Mouse (Mus musculus): ENCODE measurements around the gene Rps13. TPM values are rescaled to one million over a fixed set of nuclear protein-coding genes. Genes with fewer than 3 reads are reported as not detected.
"Not testable (repeated sequence)": the region's sequence is repeated elsewhere in the genome, so short reads cannot be mapped to it uniquely, and the experiment has no call there.

The Rps13 gene
- polyA plus RNA-seq (2015; fragmentation: Nextera tagmentation; extraction: Ambion mirVana): 728 and 831 TPM in 2 replicates

DNA sequence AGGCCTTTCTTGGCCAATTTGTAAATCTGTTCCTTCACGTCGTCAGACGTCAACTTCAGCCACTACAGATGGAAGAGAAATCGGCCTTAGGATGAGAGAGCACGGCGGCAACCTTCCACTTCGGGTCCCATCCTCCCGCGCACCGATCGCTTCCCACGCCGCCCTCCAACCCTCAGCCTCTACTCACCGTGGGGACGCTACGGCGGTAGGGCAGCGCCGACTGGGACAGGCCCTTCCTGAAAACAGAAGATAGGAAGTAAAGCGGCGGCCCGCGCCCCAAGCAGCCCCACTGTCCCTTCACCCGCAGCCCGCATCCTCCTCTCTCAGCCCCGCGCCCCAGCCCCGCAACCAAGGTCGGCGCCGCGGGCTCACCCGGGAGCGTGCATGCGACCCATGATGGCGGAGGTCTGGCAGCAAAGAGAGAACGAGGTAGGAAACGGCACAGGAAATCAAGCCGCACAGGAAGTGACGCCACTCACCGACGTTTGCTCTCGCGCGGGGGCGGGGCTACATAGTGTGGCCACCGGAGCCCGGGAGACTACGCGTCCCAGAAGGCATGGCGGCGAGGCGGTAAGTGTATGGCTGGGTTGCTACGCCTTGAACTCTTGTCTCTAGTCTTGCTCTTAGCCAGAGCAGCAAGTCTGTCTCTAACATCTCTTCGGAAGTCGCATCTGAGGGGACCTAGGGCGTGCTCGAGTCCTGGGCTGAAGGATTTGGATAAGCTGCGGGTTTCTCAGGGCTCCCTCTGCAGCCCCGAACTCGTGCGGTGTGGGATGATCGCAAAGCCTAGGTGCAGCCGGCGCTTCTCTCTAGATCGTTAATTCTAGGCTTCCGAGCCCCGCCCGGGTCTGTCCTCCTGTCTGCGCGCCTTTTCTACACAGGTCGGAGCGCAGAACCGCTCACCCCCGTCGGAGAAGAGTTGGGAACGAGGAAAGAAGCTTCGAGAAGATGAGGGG, at the start of gene Rps13:
Rps13 (minus strand) TSS at position 483 of the 956 bp plus-strand sequence.
- peak within 1 kb of the TSS; percentile 99 for H3K9ac ChIP-seq
- peak within 1 kb of the TSS; percentile 74 for H3K4me3 ChIP-seq (replicated peaks)
- H3K9me3 ChIP-seq: no peaks in the 10 kb centered on the region
- peak within 1 kb of the TSS; percentile 77 for H3K27ac ChIP-seq
- WGBS: under 1% methylated on average over 78 of the region's 78 CpGs
- peaks cover 6% of the 10 kb centered on the region; the same call in 1 of the 2 replicates for H3K4me1 ChIP-seq
- peak within 1 kb of the TSS; percentile 63 for H3K4me2 ChIP-seq
- peak; percentile 99 for ATAC-seq (ENCODE audit: insufficient read depth, low FRiP score, low read depth)
- peaks cover 19% of the 10 kb centered on the region for H3K36me3 ChIP-seq
- no peaks in the 10 kb centered on the region for H3K27me3 ChIP-seq (replicated peaks)

GRCm38 (mm10) chr7:116379181-116379580, 45.2 kb upstream of the Rps13 start:
- not testable (repeated sequence) for H3K27ac ChIP-seq; H3K4me1 ChIP-seq; H3K27me3 ChIP-seq (replicated peaks); H3K9ac ChIP-seq; H3K9me3 ChIP-seq; H3K4me2 ChIP-seq; ATAC-seq (ENCODE audit: insufficient read depth, low FRiP score, low read depth); H3K4me3 ChIP-seq (replicated peaks)
- peaks cover 13% of the 10 kb centered on the region; the same call in 1 of the 2 replicates for H3K36me3 ChIP-seq
- WGBS: 88% methylated on average over 6 of the region's 6 CpGs

- no peak for ATAC-seq (ENCODE audit: insufficient read depth, low FRiP score, low read depth)
- Histone ChIP-seq H3K4me2 (no peak overlapping the region), H3K27me3 (replicated peaks) (no peaks in the 10 kb centered on the region), H3K4me1 (no peaks in the 10 kb centered on the region), H3K9me3 (no peaks in the 10 kb centered on the region), H3K36me3 (peaks cover 13% of the 10 kb centered on the region; the same call in 1 of the 2 replicates), H3K4me3 (replicated peaks) (no peak overlapping the region), H3K9ac (no peak overlapping the region), H3K27ac (no peak overlapping the region)
- 94% methylated on average over 1 of the region's 1 CpGs for whole genome bisulfite sequencing
Observed at GRCm38 (mm10) chr7:116374284-116374683, 40.3 kb upstream of the Rps13 start.

- Histone ChIP-seq H3K4me2 (no peak overlapping the region), H3K9me3 (no peaks in the 10 kb centered on the region), H3K27me3 (replicated peaks) (no peaks in the 10 kb centered on the region), H3K4me1 (peaks cover 6% of the 10 kb centered on the region; the same call in 1 of the 2 replicates), H3K27ac (no peak overlapping the region), H3K9ac (no peak overlapping the region), H3K4me3 (replicated peaks) (no peak overlapping the region), H3K36me3 (peaks cover 6% of the 10 kb centered on the region; the same call in 1 of the 2 replicates)
- 14% methylated on average over 1 of the region's 1 CpGs for WGBS
- ATAC-seq (ENCODE audit: insufficient read depth, low FRiP score, low read depth): no peak
Observed at GRCm38 (mm10) chr7:116336226-116336625, 2.2 kb upstream of the Rps13 start.

DNA sequence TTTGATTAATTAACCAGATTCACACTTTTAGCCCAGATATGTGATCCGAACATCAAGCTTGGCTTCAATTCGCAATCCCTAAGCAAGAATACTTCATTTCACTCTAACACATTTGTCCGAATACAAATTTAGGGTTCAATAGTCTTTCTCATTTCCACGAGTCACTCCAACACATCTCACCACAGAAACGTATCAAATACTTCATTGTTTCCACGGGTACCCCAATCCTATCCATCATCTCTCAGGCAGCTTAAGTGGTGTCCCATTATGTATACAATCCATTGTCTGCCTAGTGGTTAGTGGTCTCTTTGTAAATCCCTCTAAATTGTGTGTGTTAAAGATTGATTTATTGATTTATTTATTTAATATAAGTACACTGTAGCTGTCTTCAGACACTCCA, 1.1 kb upstream of the Rps13 start:
- WGBS: 55% methylated on average over 6 of the region's 6 CpGs
- Histone ChIP-seq H3K4me1 (peaks cover 6% of the 10 kb centered on the region; the same call in 1 of the 2 replicates), H3K9ac (no peak overlapping the region), H3K36me3 (peaks cover 15% of the 10 kb centered on the region; the same call in 1 of the 2 replicates), H3K4me3 (replicated peaks) (peak overlapping the region; percentile 74; the same call in 1 of the 2 replicates), H3K9me3 (no peaks in the 10 kb centered on the region), H3K27ac (no peak overlapping the region), H3K4me2 (peak overlapping the region; percentile 63), H3K27me3 (replicated peaks) (no peaks in the 10 kb centered on the region)
- ATAC-seq (ENCODE audit: insufficient read depth, low FRiP score, low read depth): no peak

DNA sequence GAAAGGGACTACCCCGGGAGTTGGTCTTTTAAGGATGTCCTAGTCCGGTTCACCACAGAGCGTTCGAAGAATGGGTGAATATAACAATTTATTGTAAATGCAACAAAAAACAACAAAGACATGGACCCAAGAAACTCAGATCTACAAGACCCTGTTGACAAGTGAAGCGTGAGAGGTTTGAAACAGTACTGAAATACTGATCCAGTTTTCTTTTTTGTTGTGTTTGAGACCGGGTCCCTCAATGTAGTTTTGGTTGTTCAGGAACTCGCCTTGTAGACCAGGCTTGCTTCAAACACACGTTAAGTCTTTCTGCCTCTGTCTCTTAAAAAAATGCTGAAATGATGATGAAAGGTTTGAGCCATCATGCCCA, 659 bp upstream of the Rps13 start:
- Histone ChIP-seq H3K27ac (peak overlapping the region; percentile 74; the same call in 1 of the 2 replicates), H3K9ac (peak overlapping the region; percentile 63), H3K4me1 (peaks cover 6% of the 10 kb centered on the region; the same call in 1 of the 2 replicates), H3K4me3 (replicated peaks) (peak overlapping the region; percentile 74), H3K4me2 (peak overlapping the region; percentile 63), H3K27me3 (replicated peaks) (no peaks in the 10 kb centered on the region), H3K36me3 (peaks cover 18% of the 10 kb centered on the region), H3K9me3 (no peaks in the 10 kb centered on the region)
- 14% methylated on average over 8 of the region's 8 CpGs for WGBS
- ATAC-seq (ENCODE audit: insufficient read depth, low FRiP score, low read depth): no peak

DNA sequence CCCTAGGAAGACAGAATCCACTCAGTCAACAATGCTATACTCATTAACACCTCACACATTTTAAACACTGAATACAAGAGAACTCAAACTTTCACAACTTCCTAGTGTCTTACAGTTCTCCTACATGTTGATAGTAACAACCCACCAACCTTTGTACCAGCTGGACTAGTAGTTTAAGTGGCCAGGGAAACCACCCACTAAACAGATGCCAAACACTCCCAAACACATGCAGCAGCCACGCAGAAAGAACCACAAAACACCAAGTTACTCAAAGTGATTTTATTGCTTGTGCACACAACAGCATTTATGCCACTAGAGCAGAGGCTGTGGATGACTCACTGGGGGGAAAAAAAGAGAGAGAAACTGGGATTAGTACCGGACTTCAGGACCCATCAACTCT, 2.7 kb downstream of the Rps13 start:
- Histone ChIP-seq H3K4me2 (no peak overlapping the region), H3K4me3 (replicated peaks) (no peak overlapping the region), H3K27ac (no peak overlapping the region), H3K9me3 (no peaks in the 10 kb centered on the region), H3K4me1 (peaks cover 6% of the 10 kb centered on the region; the same call in 1 of the 2 replicates), H3K9ac (no peak overlapping the region), H3K27me3 (replicated peaks) (no peaks in the 10 kb centered on the region), H3K36me3 (peaks cover 19% of the 10 kb centered on the region)
- 88% methylated on average over 2 of the region's 2 CpGs for WGBS
- ATAC-seq (ENCODE audit: insufficient read depth, low FRiP score, low read depth): no peak

DNA sequence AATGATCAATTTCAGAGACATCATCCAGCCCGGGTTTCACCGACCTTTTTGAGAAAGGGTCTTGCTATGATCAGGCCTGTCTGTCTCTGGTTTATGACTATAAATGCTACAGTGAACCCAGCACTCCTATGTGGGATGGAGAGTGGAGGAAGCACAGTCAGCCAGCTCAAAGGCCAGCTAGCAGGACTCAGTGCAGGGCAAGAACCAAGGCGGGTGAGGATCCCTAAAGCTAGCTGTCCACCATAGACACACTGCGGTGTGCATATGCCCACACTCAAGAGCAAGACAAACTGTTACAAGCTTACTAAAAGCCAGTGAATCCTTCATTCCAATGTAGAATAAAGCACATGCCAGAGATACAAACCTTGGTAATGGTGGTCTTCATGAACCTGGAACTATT, 4.1 kb downstream of the Rps13 start:
- no peak for ATAC-seq (ENCODE audit: insufficient read depth, low FRiP score, low read depth)
- H3K4me1 ChIP-seq: peaks cover 6% of the 10 kb centered on the region; the same call in 1 of the 2 replicates
- H3K9me3 ChIP-seq: no peaks in the 10 kb centered on the region
- H3K9ac ChIP-seq: no peak overlapping the region
- no peaks in the 10 kb centered on the region for H3K27me3 ChIP-seq (replicated peaks)
- no peak overlapping the region for H3K4me3 ChIP-seq (replicated peaks)
- 83% methylated on average over 4 of the region's 4 CpGs for WGBS
- peaks cover 19% of the 10 kb centered on the region for H3K36me3 ChIP-seq
- no peak overlapping the region for H3K27ac ChIP-seq
- no peak overlapping the region for H3K4me2 ChIP-seq

DNA sequence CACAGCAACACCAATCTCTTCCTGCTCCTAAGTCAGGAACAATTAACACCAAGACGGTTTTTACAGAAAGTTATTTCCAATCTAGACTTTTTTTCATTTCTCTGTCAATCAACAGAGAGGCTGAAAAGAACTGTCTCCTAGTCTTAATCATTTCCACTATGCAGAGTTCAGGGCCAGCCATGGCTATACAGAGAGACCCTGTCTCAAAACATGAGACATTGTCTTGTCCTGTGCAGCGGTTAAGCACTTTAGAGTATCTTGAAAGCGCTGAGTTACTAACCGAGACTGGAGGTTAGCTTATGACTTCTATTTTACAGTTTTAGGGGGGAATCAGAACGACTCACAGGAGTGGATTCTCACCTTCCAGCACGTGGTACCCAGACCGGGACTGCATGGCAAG, 5.2 kb downstream of the Rps13 start:
- H3K4me2 ChIP-seq: no peak overlapping the region
- ATAC-seq (ENCODE audit: insufficient read depth, low FRiP score, low read depth): no peak
- H3K9me3 ChIP-seq: no peaks in the 10 kb centered on the region
- no peak overlapping the region for H3K9ac ChIP-seq
- no peak overlapping the region for H3K4me3 ChIP-seq (replicated peaks)
- peaks cover 6% of the 10 kb centered on the region; the same call in 1 of the 2 replicates for H3K4me1 ChIP-seq
- H3K36me3 ChIP-seq: peaks cover 19% of the 10 kb centered on the region
- WGBS: 72% methylated on average over 7 of the region's 7 CpGs
- no peak overlapping the region for H3K27ac ChIP-seq
- no peaks in the 10 kb centered on the region for H3K27me3 ChIP-seq (replicated peaks)

DNA sequence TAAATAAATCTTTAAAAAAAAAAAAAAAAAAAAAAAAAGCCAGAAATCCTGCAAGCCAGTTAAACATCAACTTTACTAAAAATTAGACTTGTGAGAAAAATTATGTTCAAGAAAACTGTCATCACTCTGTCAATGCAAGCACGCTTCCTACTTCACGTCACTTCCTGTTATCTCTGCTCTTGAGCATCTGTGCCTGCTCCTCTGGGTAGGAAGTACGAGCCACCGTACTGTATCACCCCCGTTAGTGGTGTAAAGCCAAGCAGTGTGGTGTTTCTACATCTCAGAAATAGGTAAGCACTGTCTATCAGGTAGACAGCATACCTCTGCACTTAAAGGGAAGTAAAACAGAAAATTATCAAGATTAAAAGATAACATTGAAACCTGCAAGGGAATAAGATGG, 6.1 kb downstream of the Rps13 start:
- H3K4me2 ChIP-seq: no peak overlapping the region
- H3K4me3 ChIP-seq (replicated peaks): no peak overlapping the region
- WGBS: 81% methylated on average over 5 of the region's 5 CpGs
- H3K27ac ChIP-seq: no peak overlapping the region
- ATAC-seq (ENCODE audit: insufficient read depth, low FRiP score, low read depth): no peak
- H3K9ac ChIP-seq: no peak overlapping the region
- H3K36me3 ChIP-seq: peaks cover 19% of the 10 kb centered on the region
- H3K27me3 ChIP-seq (replicated peaks): no peaks in the 10 kb centered on the region
- H3K9me3 ChIP-seq: no peaks in the 10 kb centered on the region
- H3K4me1 ChIP-seq: peaks cover 5% of the 10 kb centered on the region; the same call in 1 of the 2 replicates

- H3K27me3 ChIP-seq (replicated peaks): no peaks in the 10 kb centered on the region
- no peak overlapping the region for H3K4me3 ChIP-seq (replicated peaks)
- H3K4me1 ChIP-seq: no peaks in the 10 kb centered on the region
- no peaks in the 10 kb centered on the region for H3K36me3 ChIP-seq
- no peak for ATAC-seq (ENCODE audit: insufficient read depth, low FRiP score, low read depth)
- no peak overlapping the region for H3K27ac ChIP-seq
- H3K9me3 ChIP-seq: no peaks in the 10 kb centered on the region
- peak overlapping the region; percentile 17; the same call in 1 of the 2 replicates for H3K4me2 ChIP-seq
- no peak overlapping the region for H3K9ac ChIP-seq
- WGBS: 28% methylated on average over 10 of the region's 10 CpGs
Observed at GRCm38 (mm10) chr7:116323331-116323964, 10.5 kb downstream of the Rps13 start.

Measured in stomach, embryonic 15.5 days (tissue).